Mouse (Mus musculus): ENCODE measurements around the gene Slc26a1. TPM values are rescaled to one million over a fixed set of nuclear protein-coding genes. Genes with fewer than 3 reads are reported as not detected.

Slc26a1 gene
- not detected in 4 replicates for total RNA-seq (2023; ENCODE audit: inconsistent age)

DNA sequence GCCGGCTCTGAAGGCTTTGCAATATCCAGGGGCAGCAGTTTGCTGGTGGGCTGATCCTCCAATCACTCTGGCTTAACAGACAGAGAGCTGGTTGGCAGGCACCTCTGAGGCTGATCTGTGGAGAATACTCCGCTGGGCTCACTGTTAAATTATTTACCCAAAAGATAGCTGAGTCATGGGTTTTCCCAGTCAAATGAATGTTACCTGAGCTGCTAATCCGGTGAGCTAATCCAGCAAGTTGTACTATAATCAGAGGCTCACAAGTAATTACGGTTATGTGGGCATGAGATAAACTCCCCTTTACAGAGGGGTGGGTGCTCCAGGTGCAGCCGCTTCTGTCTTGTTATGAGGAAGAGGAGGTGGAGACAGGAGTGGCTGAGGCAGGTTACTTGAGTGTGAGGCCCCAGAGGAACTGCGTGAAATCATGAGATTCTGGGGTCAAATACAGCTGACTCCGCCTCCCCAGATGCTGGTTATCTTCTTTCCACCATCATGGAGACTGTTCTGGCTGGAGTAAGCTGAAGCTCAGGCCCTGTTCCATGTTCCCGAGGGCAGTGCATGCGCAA lies at the start of gene Slc26a1:
Gene Slc26a1, minus strand, starts transcription at position 319 of the 566 bp plus-strand sequence.

DNA sequence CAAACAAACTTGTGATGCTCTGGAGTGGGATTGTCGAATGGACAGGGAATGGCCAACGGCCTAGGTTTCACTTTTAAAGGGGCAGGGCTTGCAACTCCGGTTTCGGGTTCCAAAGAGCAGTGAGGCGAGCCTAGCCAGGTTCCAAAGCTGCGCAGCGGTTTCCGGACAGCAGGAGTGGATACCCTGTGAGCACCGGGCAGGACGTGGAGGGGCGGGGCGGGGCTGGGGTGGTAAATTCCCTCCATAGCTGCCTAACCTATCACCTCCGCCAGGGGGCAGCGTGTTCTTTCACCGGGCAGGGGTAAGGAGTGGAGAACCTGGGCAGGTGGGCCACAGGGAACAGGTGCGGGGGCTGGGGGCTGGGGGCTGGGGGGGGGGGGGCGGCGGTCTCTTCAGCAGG lies 16.9 kb upstream of the Slc26a1 start, which contains the start of gene Fgfrl1:
Gene Fgfrl1, plus strand, starts transcription at position 112 of the 400 bp plus-strand sequence.

DNA sequence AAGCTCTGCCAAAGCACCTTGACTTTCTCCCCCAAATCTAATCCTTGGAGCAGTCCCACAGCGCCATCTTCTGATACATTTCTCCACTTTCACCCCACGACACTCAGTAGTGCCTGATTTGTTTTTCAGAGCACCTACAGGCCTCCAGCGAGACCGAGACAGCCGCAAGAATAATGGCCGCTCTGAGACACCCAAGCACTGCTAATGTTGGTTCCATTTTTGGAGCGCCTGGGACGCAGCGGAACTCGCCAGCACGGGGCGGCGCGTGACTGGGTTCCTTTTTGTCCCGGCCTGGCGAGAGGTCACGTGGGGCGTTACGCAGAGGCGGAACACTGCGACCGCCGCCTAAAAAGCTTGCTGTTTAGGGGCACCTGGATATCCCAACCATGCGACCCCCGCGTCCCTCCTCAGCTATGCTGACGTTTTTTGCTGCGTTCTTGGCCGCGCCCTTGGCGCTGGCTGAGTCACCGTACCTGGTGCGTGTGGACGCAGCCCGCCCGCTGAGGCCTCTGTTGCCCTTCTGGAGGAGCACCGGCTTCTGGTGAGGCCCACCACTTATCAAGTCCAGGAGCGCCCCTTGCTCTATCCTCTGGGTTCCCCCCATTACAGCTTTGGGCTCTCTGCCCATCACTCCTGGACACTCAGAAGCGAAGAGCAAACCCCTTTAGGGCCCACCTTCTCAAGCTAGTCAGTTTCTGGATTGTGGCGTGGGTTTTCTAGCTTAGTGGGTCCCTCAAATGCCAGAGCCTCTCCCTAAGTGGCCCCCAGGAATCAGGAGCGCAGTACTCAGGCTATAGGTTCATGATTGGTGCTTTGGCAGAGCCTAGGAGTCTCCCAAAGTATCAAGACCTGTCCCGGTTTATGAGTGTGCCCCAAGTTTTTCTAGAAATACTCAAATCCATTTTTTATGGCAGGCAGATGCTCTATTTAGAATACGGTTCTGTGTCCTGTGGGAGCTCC lies 6.1 kb downstream of the Slc26a1 start, which contains the start of gene Dgkq:
Gene Dgkq, minus strand, starts transcription at position 696 of the 960 bp plus-strand sequence.

DNA sequence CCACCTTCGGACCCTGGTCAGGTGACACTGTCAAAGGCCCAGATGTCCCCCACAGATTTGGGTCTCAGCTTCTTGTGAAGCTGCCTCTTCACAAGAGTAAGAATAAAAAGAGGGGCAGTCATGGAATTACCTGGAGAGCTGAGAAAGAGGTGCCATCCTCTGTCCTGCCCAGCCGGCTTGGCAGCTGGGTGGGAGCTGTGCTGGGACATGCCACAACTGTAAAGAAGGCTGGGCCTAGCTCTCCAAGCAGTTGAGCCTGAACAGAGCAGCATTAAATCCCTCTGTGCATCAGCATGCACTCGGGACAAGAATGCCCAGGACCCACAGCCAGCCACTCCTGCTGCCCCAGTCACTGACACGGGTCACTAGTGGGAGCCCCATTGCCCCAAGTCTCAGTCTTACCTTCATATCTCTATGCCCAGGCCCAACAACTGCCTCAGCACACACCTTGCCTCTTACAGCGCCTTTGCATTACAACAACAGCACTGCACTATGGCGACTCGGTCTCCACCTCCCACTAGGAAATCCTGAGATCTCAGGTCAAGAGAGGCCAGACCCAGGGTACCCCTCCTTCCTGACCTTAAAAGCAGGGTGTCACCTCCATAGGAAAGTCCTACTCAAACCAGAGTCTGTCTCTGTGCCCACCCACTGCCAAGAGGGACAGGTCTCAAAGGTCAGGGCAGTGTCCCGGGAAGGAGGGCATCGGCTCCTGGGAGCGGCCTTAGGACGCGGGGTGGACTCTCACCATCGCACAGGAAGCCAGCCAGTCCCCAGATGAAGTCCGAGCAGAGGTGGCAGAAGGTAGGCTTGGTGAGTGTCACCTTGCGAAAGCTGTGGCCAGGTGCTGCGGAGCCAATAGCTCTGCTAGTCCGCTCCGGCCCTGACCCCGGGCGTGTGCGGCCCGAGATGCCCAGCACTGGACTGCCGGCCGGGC lies 15.4 kb downstream of the Slc26a1 start, which contains the start of gene Idua:
Gene Idua, plus strand, starts transcription at position 634 of the 934 bp plus-strand sequence.

DNA sequence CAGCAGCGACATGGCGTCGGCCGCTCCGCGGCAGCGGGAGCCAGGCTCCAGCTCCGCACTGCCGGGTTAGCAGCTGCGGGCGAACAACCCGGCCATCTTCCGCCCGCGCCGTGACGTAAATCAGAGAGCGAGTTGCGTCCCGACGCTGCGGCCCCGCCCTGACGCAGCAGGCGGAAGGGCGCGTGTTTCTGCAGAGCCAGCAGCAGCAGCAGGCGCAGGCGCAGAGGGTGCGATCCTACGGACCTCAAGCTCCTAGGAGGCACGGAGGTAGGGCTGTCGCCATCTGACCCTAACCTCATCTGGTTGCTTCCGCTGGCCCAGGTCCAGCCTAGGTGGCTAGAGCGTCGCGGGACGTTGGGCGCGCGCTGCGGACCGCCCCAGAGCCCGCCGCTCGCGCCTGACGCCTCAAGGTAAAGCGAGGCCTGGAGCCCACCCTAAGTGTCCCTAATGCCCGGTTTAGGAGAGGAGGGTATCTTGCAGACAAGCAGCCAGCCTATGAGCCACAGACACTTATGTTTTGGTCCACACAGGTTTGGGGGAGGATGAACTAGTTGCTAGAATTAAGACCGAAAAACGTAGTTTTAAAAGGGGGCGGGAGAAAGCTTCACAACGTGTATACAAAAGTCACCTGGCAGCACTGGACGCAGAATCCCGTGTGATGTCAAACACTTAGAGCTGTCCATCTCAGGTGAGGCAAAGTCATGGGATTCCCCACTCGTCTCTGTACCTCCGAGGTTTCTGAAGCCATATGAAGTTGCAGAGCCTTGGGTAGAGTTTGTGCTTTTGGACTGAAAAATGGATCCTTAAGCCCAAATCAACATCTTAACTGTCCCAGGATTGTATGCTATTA lies 45.5 kb downstream of the Slc26a1 start, which contains the start of the genes Gak and Tmem175:
Gene Gak, minus strand, starts transcription at position 122 of the 850 bp plus-strand sequence.
Gene Tmem175, plus strand, starts transcription at position 137 of the 850 bp plus-strand sequence.

Other genes starting within 250 kb of the Slc26a1 start
- gene Atp5k, start 241.1 kb downstream of the Slc26a1 start, total RNA-seq (2023; ENCODE audit: inconsistent age) = 62.9 to 80.0 TPM (median 70.9 TPM) in 4 replicates
- not detected in 4 replicates for gene Mfsd7a, start 226.7 kb downstream of the Slc26a1 start, total RNA-seq (2023; ENCODE audit: inconsistent age)
- gene Pcgf3, start 214.3 kb downstream of the Slc26a1 start, total RNA-seq (2023; ENCODE audit: inconsistent age) = 18.4 to 31.3 TPM (median 23.8 TPM) in 4 replicates
- gene Cplx1, start 125.5 kb downstream of the Slc26a1 start, total RNA-seq (2023; ENCODE audit: inconsistent age) = not detected in 4 replicates
- gene Gak, start 45.8 kb downstream of the Slc26a1 start, total RNA-seq (2023; ENCODE audit: inconsistent age) = 144 to 160 TPM (median 152 TPM) in 4 replicates
- gene Tmem175, start 45.8 kb downstream of the Slc26a1 start, total RNA-seq (2023; ENCODE audit: inconsistent age) = 18.8 to 22.2 TPM (median 20.6 TPM) in 4 replicates
- 40.2 to 45.7 TPM (median 41.7 TPM) in 4 replicates for gene Idua, start 15.2 kb downstream of the Slc26a1 start, total RNA-seq (2023; ENCODE audit: inconsistent age)
- 37.3 to 42.3 TPM (median 39.7 TPM) in 4 replicates for gene Dgkq, start 5.9 kb downstream of the Slc26a1 start, total RNA-seq (2023; ENCODE audit: inconsistent age)
- gene Fgfrl1, start 16.8 kb upstream of the Slc26a1 start, total RNA-seq (2023; ENCODE audit: inconsistent age) = 6.1 to 7.3 TPM (median 6.8 TPM) in 4 replicates
- gene Rnf212, start 99.4 kb upstream of the Slc26a1 start, total RNA-seq (2023; ENCODE audit: inconsistent age) = not detected in 4 replicates
- not detected in 4 replicates for gene Tmed11, start 119.8 kb upstream of the Slc26a1 start, total RNA-seq (2023; ENCODE audit: inconsistent age)
- not detected in 4 replicates for gene Vmn2r8, start 133.3 kb upstream of the Slc26a1 start, total RNA-seq (2023; ENCODE audit: inconsistent age)
- not detected in 4 replicates for gene Vmn2r9, start 177.0 kb upstream of the Slc26a1 start, total RNA-seq (2023; ENCODE audit: inconsistent age)

All from B cell, adult (primary cell).